Mouse (Mus musculus) neural tube, embryonic 10.5 days (tissue): ENCODE results near the gene Pkmyt1.

Experiments used
- DNase-seq: peaks from one replicate; pipeline ENCODE4 v3.0.0-alpha.2; 2017; ENCODE audit warnings: low spot score; ENCODE audit errors: extremely low spot score

Pkmyt1 gene

GRCm38 (mm10) chr17:23725999-23726757, at the start of gene Pkmyt1:
TSS of gene Pkmyt1 (plus strand) at chr17:23726336.
- peak; percentile 92 for DNase-seq

- DNase-seq = no peak
These were observed 49.6 kb upstream of the Pkmyt1 start for GRCm38 (mm10) chr17:23676473-23677031.

GRCm38 (mm10) chr17:23677236-23677679, 48.9 kb upstream of the Pkmyt1 start, which contains the start of gene Tnfrsf12a:
TSS of gene Tnfrsf12a (minus strand) at chr17:23677468.
- peak; percentile 84 for DNase-seq

- DNase-seq = no peak
These were observed 46.9 kb upstream of the Pkmyt1 start, which contains the start of gene Cldn6 for GRCm38 (mm10) chr17:23679127-23679835. TSS of gene Cldn6 (plus strand) at chr17:23679249.

- DNase-seq = no peak
These were observed 45.8 kb upstream of the Pkmyt1 start for GRCm38 (mm10) chr17:23680336-23680735.

- no peak for DNase-seq
These were observed 45.0 kb upstream of the Pkmyt1 start for GRCm38 (mm10) chr17:23681086-23681485.

- no peak for DNase-seq
These were observed 44.0 kb upstream of the Pkmyt1 start for GRCm38 (mm10) chr17:23682092-23682491.

- no peak for DNase-seq
These were observed 43.6 kb upstream of the Pkmyt1 start for GRCm38 (mm10) chr17:23682530-23682929.

- DNase-seq = no peak
These were observed 42.9 kb upstream of the Pkmyt1 start for GRCm38 (mm10) chr17:23683226-23683625.

GRCm38 (mm10) chr17:23683856-23684672, 42.1 kb upstream of the Pkmyt1 start, which contains the start of gene Cldn9:
TSS of gene Cldn9 (minus strand) at chr17:23684026.
- no peak for DNase-seq

- no peak for DNase-seq
These were observed 31.6 kb upstream of the Pkmyt1 start for GRCm38 (mm10) chr17:23694491-23694890.

- DNase-seq = no peak
These were observed 30.3 kb upstream of the Pkmyt1 start for GRCm38 (mm10) chr17:23695801-23696200.

GRCm38 (mm10) chr17:23699131-23700077, 26.7 kb upstream of the Pkmyt1 start:
- DNase-seq = peak; percentile 54

- peak; percentile 84 for DNase-seq
These were observed 26.1 kb upstream of the Pkmyt1 start for GRCm38 (mm10) chr17:23700079-23700478.

GRCm38 (mm10) chr17:23703301-23703700, 22.8 kb upstream of the Pkmyt1 start:
- no peak for DNase-seq

- DNase-seq = no peak
These were observed 21.4 kb upstream of the Pkmyt1 start for GRCm38 (mm10) chr17:23704741-23705140.

- DNase-seq = no peak
These were observed 20.5 kb upstream of the Pkmyt1 start for GRCm38 (mm10) chr17:23705525-23706104.

- DNase-seq = peak; percentile 85
These were observed 19.9 kb upstream of the Pkmyt1 start for GRCm38 (mm10) chr17:23706212-23706611.

GRCm38 (mm10) chr17:23717003-23717402, 9.1 kb upstream of the Pkmyt1 start:
- no peak for DNase-seq

GRCm38 (mm10) chr17:23719455-23719854, 6.7 kb upstream of the Pkmyt1 start:
- no peak for DNase-seq
